Mouse (Mus musculus) embryonic fibroblast, embryonic 13.5 days (primary cell): ENCODE measurements around the gene Gm9821. TPM values are rescaled to one million over a fixed set of nuclear protein-coding genes. Genes with fewer than 3 reads are reported as not detected.
A peak's percentile ranks its signal among the peaks of the same experiment; 100 is the strongest.

ENCODE experiments used
- H3K27ac ChIP-seq: 2 replicates; pipeline ENCODE4 v1.5.1; 2012; ENCODE audit warnings: low read length, control low read depth, inconsistent platforms; ENCODE audit not compliant: insufficient read depth
- H3K4me1 ChIP-seq: 2 replicates; pipeline ENCODE4 v1.6.1; 2011; ENCODE audit warnings: low read length; ENCODE audit not compliant: control insufficient read depth, insufficient read depth
- H3K4me3 ChIP-seq: 2 replicates; pipeline ENCODE4 v1.5.1; 2011; ENCODE audit warnings: mild to moderate bottlenecking, control low read depth, low read length; ENCODE audit not compliant: insufficient read depth
- CTCF ChIP-seq: IDR thresholded peaks from 2 replicates; pipeline ENCODE4 v1.5.1; 2011; ENCODE audit warnings: mild to moderate bottlenecking, control low read depth, low read length, moderate library complexity, borderline replicate concordance; ENCODE audit not compliant: insufficient read depth
- POLR2A ChIP-seq: IDR thresholded peaks from 2 replicates; pipeline ENCODE4 v1.6.1; 2011; ENCODE audit warnings: low read depth, mild to moderate bottlenecking, control low read depth, low read length, moderate library complexity
- polyA plus RNA-seq: library from polyadenylated mRNA; stranded (reverse); fragments of >200 nt; gene quantifications from 2 replicates; pipeline ENCODE4 v1.2.4, GENCODE M21; 2011; ENCODE audit warnings: low read depth; ENCODE audit not compliant: missing spikeins, insufficient read length

The Gm9821 gene
- polyA plus RNA-seq, 1 experiment: not detected

DNA sequence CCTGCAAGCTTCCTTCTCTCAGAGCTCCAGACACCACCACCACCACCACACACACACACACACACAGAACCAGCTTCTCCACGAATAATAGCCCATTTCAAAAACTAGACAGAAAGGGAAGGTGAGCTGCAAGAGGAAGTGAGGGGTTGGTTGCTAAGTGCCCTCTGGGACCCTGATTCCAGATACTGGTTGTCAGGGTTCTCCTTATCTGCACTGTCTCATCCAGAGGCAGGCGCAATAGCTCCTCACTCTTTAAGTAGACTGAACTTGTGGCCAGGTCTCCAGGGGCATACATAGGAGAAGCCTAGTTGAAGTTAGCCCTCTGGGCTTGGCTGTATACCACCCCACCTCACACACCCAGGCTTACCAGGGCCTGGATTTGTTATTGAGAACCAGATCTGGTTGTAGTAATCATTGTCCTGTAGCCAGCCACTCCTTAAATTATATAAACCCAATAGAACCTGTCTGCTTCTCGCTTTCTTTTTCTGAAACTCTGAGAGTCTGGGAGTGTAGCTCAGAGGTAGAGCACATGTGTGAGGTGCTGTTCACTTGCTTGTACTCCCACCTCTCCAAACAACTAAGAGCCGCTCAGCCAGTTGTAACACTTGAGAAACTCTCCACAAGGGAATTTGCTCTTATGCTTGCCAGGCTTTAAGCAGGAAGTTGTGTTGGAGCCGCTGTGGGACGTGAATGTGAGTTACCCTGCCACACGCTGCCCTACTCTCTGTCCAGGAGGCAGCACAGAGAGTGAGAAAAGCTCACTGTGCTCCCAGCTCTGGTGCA is 32.0 kb upstream of the Gm9821 start:
- no peak overlapping the region for H3K27ac ChIP-seq
- TF ChIP-seq POLR2A (no peak), CTCF (no peak)
- H3K4me1 ChIP-seq: peaks cover 5% of the 10 kb centered on the region; the same call in 1 of the 2 replicates
- no peak overlapping the region for H3K4me3 ChIP-seq

DNA sequence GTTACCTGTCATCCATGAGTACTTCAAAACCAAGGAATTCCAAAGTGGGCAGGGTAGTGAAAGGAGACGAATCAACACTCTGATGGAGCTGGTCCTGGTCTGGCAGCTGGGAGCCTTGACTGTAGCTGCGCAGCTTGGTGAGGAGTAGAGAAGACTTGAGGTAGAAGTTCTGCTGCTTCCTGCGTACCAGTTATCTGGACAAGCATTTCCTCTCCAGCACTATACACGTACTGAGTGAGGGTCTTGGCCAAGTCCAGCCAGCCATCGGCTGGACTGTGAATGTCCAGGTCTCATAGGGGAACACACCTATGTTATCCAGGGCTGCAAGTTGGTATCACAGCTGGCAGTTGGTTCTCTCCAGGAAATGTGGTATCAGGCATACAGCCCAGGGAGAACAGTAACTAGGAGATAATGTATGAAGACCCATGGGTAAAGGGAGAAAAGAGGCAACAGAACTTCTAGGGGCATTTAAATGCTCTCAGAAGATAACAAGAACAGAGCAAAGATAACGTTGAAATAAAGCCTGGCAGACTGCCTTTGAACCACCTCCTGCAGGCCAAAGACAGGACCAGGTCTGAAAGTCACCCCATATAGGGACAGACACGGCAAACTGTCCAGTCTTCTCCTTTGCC is 29.0 kb upstream of the Gm9821 start:
- Histone ChIP-seq H3K4me3 (no peak overlapping the region), H3K27ac (no peak overlapping the region), H3K4me1 (peaks cover 5% of the 10 kb centered on the region; the same call in 1 of the 2 replicates)
- TF ChIP-seq POLR2A (no peak), CTCF (no peak)

DNA sequence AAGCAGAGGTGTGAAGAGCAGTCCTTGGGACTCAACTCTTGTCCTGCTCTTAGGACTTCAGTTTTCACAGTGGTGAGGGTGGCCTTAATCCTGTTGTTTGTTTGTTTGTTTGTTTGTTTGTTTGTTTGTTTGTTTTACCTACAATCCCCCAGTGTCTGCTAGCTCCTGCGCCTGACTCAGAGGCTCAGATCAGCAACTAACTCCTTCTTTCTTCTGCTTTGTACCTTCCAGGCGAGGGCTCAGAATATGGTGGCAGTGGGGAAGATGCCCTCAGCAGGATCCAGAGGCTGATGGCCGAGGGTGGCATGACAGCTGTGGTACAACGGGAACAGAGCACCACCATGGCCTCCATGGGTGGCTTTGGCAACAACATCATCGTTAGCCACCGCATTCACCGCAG is 28.4 kb upstream of the Gm9821 start:
- Histone ChIP-seq H3K27ac (no peak overlapping the region), H3K4me3 (no peak overlapping the region)

DNA sequence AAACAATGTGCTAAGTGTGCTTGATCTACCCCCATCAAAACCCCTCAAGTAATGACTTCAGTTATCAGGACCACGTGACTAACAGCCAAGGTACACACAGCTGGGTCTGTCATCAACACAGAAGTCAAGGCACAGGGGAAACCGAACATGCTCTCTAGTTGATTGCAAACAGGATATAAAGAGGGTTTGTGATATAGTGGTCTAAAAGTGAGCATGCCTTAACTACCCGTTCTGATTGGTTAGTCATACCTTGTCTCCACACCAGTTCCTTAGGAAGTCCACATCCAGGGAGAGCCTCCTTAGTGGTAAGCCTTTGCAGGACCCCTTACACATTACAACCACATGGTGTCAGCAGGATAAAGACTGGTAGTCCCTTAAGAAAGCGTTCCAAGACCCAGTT is 25.4 kb upstream of the Gm9821 start:
- TF ChIP-seq POLR2A (no peak), CTCF (no peak)
- H3K27ac ChIP-seq: no peak overlapping the region
- no peak overlapping the region for H3K4me3 ChIP-seq
- 0 out of 2 replicates have a peak, but pooled peaks cover 2% of the 10 kb centered on the region for H3K4me1 ChIP-seq

More for the DNA sequence above, 28.4 kb upstream of the Gm9821 start:
- peaks cover 5% of the 10 kb centered on the region; the same call in 1 of the 2 replicates for H3K4me1 ChIP-seq
- TF ChIP-seq POLR2A (no peak), CTCF (no peak)

DNA sequence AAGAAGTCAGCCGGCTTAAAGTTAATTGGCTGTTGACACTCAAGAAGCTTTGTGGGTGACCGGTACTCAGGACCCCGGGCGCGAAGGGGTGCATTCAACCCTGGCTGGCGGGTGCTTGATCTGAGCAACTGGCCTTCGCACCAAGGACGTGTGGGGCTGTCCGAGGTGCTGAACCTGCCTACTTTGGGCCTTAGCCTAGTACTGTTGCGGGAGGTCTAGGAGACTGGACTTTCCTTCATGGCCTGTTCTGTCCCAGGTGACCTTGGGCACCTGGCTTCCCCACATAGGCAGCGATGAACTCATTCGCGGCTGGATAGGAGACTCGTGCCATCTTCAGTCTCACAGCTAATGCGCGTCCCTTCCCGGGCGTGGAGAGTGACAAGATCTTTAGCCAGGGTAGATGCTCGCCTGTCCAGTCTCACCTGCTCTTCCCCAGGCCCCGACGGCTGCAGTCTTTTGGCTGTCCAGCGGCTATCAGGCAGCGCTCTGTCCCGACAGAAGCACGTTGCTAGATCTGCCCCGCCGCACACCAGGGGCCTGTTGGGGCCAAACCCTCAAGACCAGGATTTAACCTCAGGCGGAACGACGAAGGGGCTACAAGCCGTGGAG is 24.2 kb upstream of the Gm9821 start:
- 0 out of 2 replicates have a peak, but pooled peaks cover 2% of the 10 kb centered on the region for H3K4me1 ChIP-seq
- no peak overlapping the region for H3K4me3 ChIP-seq
- H3K27ac ChIP-seq: no peak overlapping the region
- TF ChIP-seq POLR2A: no peak
- no peak for TF ChIP-seq CTCF

DNA sequence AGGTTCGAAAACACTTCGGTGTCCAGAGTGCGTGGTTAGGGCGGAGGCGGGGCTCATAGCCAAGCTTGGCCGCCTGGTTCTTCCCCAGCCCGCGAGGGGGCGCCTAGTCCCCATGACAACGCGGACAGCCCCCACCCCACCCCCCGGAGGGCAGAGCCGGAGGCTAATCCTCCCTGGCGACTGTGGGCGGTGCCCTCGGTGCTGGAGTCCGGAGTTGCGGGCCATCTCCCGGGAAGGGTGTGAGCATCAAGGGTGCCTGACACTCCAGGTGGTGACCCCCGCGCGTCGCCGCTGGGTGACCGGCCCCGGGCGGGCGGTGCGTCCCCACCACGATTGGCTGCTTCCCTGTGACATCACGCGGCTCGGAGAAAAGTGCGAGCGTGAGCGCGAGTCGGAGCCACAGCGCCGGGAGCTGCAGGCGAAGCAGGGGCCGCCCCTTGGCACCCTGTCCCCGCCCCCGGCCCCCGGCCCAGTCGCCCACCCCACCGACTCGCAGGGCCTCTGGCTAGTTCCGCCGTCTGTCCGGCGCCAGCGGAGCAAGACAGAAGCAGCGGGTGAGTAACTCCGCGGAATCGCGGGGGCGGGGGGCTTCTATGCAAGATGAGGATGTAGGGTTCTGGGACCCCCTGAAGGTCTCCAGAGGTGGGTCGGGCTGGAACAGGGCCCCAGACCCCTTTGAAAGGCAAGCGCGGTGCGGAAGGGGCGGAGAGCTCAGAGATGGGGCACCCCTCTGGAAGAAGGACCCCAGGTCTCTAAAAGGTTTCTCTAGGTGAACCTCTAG is 23.5 kb upstream of the Gm9821 start:
- H3K4me1 ChIP-seq: 0 out of 2 replicates have a peak, but pooled peaks cover 2% of the 10 kb centered on the region
- H3K4me3 ChIP-seq: peak overlapping the region; percentile 61
- peak; percentile 52 for TF ChIP-seq CTCF
- TF ChIP-seq POLR2A: no peak
- no peak overlapping the region for H3K27ac ChIP-seq

DNA sequence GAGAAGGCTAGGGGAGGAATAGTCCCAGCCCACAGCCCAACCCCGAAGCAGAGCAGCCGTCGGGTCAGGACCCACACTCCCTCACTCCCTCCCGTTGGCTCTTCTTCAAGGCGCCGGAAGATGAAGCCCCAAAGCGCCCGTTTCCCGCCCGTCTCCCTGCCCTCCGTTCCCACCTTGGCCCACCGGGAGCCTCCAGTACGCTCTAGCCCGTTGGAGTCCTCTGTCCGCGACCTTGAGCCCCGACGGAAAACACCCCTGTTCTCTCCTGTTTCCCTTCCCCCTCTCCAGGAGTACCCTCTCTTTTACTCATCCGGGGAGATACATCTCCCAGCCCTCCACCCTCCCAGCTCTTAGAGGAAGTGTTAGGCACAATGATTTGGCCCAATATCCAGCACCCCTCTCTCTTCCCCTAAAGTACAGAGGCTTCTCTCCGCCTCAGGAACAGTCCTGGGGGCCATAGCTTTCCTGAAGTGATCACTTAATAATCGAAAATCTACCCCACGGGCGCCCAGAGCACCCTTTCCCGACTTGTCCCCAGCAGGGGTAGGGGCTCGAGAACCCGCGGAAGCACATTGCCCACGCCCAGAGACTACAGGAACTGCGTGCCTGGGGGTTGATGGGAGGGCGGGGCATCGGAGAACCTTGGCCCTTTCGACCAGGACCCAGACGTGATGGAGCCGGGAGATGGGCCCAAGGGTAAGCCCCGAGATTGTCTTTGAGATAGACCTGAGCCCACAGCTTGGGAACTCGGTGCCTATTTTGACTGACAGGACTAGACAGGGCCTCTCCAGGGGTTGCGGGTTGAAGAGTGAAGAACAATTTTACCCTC is 22.7 kb upstream of the Gm9821 start:
- TF ChIP-seq CTCF: no peak
- Histone ChIP-seq H3K4me1 (0 out of 2 replicates have a peak, but pooled peaks cover 2% of the 10 kb centered on the region), H3K4me3 (no peak overlapping the region), H3K27ac (no peak overlapping the region)

DNA sequence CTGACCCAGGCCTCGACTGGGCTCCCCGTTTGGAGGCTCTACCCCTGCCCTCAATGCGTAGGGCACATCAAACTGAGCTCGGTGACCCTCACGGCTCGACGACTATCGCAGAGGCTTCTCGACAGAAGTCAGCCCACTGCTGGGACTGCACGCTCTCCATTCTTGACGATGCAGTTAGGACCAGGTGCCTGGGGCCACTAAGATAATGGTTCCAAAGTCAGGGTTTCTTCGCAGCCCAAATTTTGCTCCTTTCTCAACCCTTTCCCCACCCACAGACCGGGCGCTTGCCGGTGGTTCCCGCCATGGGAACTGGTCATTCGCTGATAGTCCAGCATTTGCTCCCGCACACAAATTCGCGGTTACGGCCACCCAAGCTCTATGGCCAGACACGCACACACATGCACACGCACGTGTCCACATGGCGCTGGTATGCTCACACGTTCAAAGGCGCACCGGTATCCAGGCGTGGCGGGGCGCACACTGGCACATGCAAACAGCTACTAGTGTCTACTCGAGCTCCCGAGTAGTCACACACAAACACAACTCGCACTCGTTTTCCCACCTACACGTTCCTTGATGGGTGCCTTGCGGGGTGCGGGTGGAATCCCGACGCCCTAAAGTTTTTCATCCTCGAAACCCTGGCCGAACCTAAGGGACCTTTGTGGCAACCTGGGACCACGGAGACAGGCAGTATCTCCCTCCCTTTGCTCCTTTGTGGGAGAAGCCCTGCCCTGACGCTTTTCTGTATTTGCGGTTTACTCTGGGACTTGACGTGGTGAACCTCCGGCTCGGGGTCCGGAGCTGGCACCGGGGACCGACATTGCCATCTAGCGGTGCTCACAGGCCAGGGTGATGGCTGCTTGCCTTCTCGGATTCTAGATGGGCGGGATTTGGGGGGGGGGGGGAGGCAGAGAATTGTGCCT is 21.8 kb upstream of the Gm9821 start:
- TF ChIP-seq POLR2A (no peak), CTCF (peak; percentile 84)
- Histone ChIP-seq H3K4me1 (0 out of 2 replicates have a peak, but pooled peaks cover 2% of the 10 kb centered on the region), H3K4me3 (peak overlapping the region; percentile 7)

More for the DNA sequence above, 21.8 kb upstream of the Gm9821 start:
- H3K27ac ChIP-seq: no peak overlapping the region
